Mouse (Mus musculus) MEL (cell line): ENCODE results near the gene Smyd3. TPM values are rescaled to one million over a fixed set of nuclear protein-coding genes. Genes with fewer than 3 reads are reported as not detected.

ENCODE experiments used
- DNase-seq: peaks from one replicate; pipeline ENCODE4 v3.0.0; 2011; ENCODE audit warnings: low read depth, low spot score
- H3K27ac ChIP-seq: 2 replicates; pipeline ENCODE4 v1.5.1; 2012; ENCODE audit warnings: low read depth, mild to moderate bottlenecking, control low read depth, low read length, moderate library complexity; ENCODE audit not compliant: control insufficient read depth
- H3K27me3 ChIP-seq, 2 experiments: fragments of 150-350 bp in 1 of 2; sonication (generic) in 1 of 2; 2 replicates each; pipeline ENCODE4 v1.6.1; 2012; ENCODE audit warnings: low read length in 2 of 2, mild to moderate bottlenecking in 2 of 2, improper control_type of control experiment in 1 of 2, moderate library complexity in 1 of 2; ENCODE audit not compliant: insufficient read depth in 2 of 2, control insufficient read depth in 1 of 2
- H3K36me3 ChIP-seq, 2 experiments: 2 replicates each; pipeline ENCODE4 v1.6.1; 2012 to 2014; ENCODE audit warnings: low read length in 2 of 2, improper control_type of control experiment in 1 of 2, inconsistent platforms in 1 of 2, mild to moderate bottlenecking in 1 of 2; ENCODE audit not compliant: insufficient read depth in 2 of 2, control insufficient read depth in 1 of 2
- H3K4me1 ChIP-seq, 2 experiments: fragments of 150-350 bp in 1 of 2; sonication (generic) in 1 of 2; 2 replicates each; pipeline ENCODE4 v1.6.1; 2012; ENCODE audit warnings: low read length in 2 of 2, improper control_type of control experiment in 1 of 2, mild to moderate bottlenecking in 1 of 2; ENCODE audit not compliant: insufficient read depth in 2 of 2, control insufficient read depth in 1 of 2
- H3K4me3 ChIP-seq, 2 experiments: fragments of 150-350 bp in 1 of 2; sonication (generic) in 1 of 2; 2 replicates each; pipeline ENCODE4 v1.5.1; 2012; ENCODE audit warnings: low read depth in 2 of 2, low read length in 2 of 2, mild to moderate bottlenecking in 2 of 2, moderate library complexity in 2 of 2, control low read depth in 1 of 2, improper control_type of control experiment in 1 of 2; ENCODE audit not compliant: control insufficient read depth in 1 of 2, insufficient read depth in 1 of 2
- H3K79me2 ChIP-seq: 2 replicates; pipeline ENCODE4 v1.6.1; 2012; ENCODE audit warnings: mild to moderate bottlenecking, low read length, moderate library complexity; ENCODE audit not compliant: control insufficient read depth, poor library complexity, insufficient read depth
- H3K9ac ChIP-seq: 2 replicates; pipeline ENCODE4 v1.6.1; 2012; ENCODE audit warnings: low read depth, mild to moderate bottlenecking, control low read depth, low read length, moderate library complexity; ENCODE audit not compliant: control insufficient read depth, poor library complexity, severe bottlenecking
- H3K9me3 ChIP-seq: fragments of 150-350 bp; sonication (generic); replicated peaks from 2 replicates; pipeline ENCODE4 v1.6.1; 2012; ENCODE audit warnings: mild to moderate bottlenecking, low read length, improper control_type of control experiment, moderate library complexity; ENCODE audit not compliant: insufficient read depth
- CHD1 ChIP-seq: IDR thresholded peaks from 2 replicates; pipeline ENCODE4 v1.6.1; 2012; ENCODE audit warnings: low read depth, mild to moderate bottlenecking, inconsistent platforms, low read length, improper control_type of control experiment
- CHD2 ChIP-seq: IDR thresholded peaks from 2 replicates; pipeline ENCODE4 v1.6.1; 2011; ENCODE audit warnings: low read length, improper control_type of control experiment
- CTCF ChIP-seq, 3 experiments: IDR thresholded peaks in 2 of 3; conservative IDR thresholded peaks in 1 of 3; 2 replicates each; pipeline ENCODE4 v1.5.1; 2011 to 2012; ENCODE audit warnings: low read length in 3 of 3, low read depth in 2 of 3, mild to moderate bottlenecking in 2 of 3, improper control_type of control experiment in 1 of 3, inconsistent platforms in 1 of 3, mixed read lengths in 1 of 3, moderate library complexity in 1 of 3; ENCODE audit not compliant: control insufficient read depth in 1 of 3, insufficient read depth in 1 of 3, poor library complexity in 1 of 3, severe bottlenecking in 1 of 3
- ELF1 ChIP-seq: IDR thresholded peaks from 2 replicates; pipeline ENCODE4 v1.6.1; 2014; ENCODE audit warnings: low read depth, mild to moderate bottlenecking, inconsistent platforms, low read length, improper control_type of control experiment, moderate library complexity
- EP300 ChIP-seq, 2 experiments: IDR thresholded peaks; 2 replicates each; pipeline ENCODE4 v1.6.1; 2011; ENCODE audit warnings: improper control_type of control experiment in 2 of 2, low read length in 2 of 2, low read depth in 1 of 2, mild to moderate bottlenecking in 1 of 2
- ETS1 ChIP-seq: IDR thresholded peaks from 2 replicates; pipeline ENCODE4 v1.6.1; 2012; ENCODE audit warnings: low read depth, mild to moderate bottlenecking, inconsistent platforms, low read length, improper control_type of control experiment, moderate library complexity
- GABPA ChIP-seq: IDR thresholded peaks from 2 replicates; pipeline ENCODE4 v1.6.1; 2012; ENCODE audit warnings: low read depth, mild to moderate bottlenecking, inconsistent platforms, low read length, improper control_type of control experiment, moderate library complexity
- HCFC1 ChIP-seq: IDR thresholded peaks from 2 replicates; pipeline ENCODE4 v1.6.1; 2012; ENCODE audit warnings: low read depth, mild to moderate bottlenecking, inconsistent platforms, low read length, improper control_type of control experiment, moderate library complexity
- JUND ChIP-seq: IDR thresholded peaks from 2 replicates; pipeline ENCODE4 v1.6.1; 2011; ENCODE audit warnings: low read depth, mild to moderate bottlenecking, improper control_type of control experiment, low read length
- KAT2A ChIP-seq: conservative IDR thresholded peaks from 2 replicates; pipeline ENCODE4 v1.6.1; 2012; ENCODE audit warnings: low read depth, low read length, improper control_type of control experiment, inconsistent platforms
- MAX ChIP-seq: IDR thresholded peaks from 2 replicates; pipeline ENCODE4 v1.6.1; 2011; ENCODE audit warnings: low read length, improper control_type of control experiment
- MAZ ChIP-seq: IDR thresholded peaks from 2 replicates; pipeline ENCODE4 v1.6.1; 2012; ENCODE audit warnings: low read depth, mild to moderate bottlenecking, inconsistent platforms, low read length, improper control_type of control experiment
- MEF2A ChIP-seq: IDR thresholded peaks from 2 replicates; pipeline ENCODE4 v1.6.1; 2014; ENCODE audit warnings: low read depth, mild to moderate bottlenecking, inconsistent platforms, low read length, improper control_type of control experiment; ENCODE audit not compliant: poor library complexity, insufficient replicate concordance, severe bottlenecking; ENCODE audit errors: extremely low read depth
- MYB ChIP-seq: IDR thresholded peaks from 2 replicates; pipeline ENCODE4 v1.6.1; 2011; ENCODE audit warnings: mild to moderate bottlenecking, low read depth, low read length, improper control_type of control experiment
- NELFE ChIP-seq: IDR thresholded peaks from 2 replicates; pipeline ENCODE4 v1.6.1; 2011; ENCODE audit warnings: low read depth, low read length, improper control_type of control experiment
- NRF1 ChIP-seq: IDR thresholded peaks from 2 replicates; pipeline ENCODE4 v1.6.1; 2014; ENCODE audit warnings: low read depth, mild to moderate bottlenecking, inconsistent platforms, low read length, improper control_type of control experiment, moderate library complexity; ENCODE audit not compliant: poor library complexity, insufficient read depth, severe bottlenecking
- POLR2A ChIP-seq, 2 experiments: IDR thresholded peaks; 2 replicates each; pipeline ENCODE4 v1.6.1; 2011 to 2012; ENCODE audit warnings: low read length in 2 of 2, mild to moderate bottlenecking in 2 of 2, control low read depth in 1 of 2, improper control_type of control experiment in 1 of 2, low read depth in 1 of 2, moderate library complexity in 1 of 2; ENCODE audit not compliant: control insufficient read depth in 1 of 2, insufficient read depth in 1 of 2, poor library complexity in 1 of 2
- POLR2AphosphoS2 ChIP-seq: IDR thresholded peaks from 2 replicates; pipeline ENCODE4 v1.6.1; 2011; ENCODE audit warnings: low read length, improper control_type of control experiment
- RAD21 ChIP-seq: IDR thresholded peaks from 2 replicates; pipeline ENCODE4 v1.6.1; 2011; ENCODE audit warnings: mild to moderate bottlenecking, low read depth, low read length, improper control_type of control experiment
- SMC3 ChIP-seq: IDR thresholded peaks from 2 replicates; pipeline ENCODE4 v1.6.1; 2011; ENCODE audit warnings: low read depth, low read length, improper control_type of control experiment
- TAL1 ChIP-seq: IDR thresholded peaks from 2 replicates; pipeline ENCODE4 v1.6.1; 2012; ENCODE audit warnings: mild to moderate bottlenecking, inconsistent platforms, low read length, moderate library complexity, mixed read lengths
- TBP ChIP-seq: IDR thresholded peaks from 2 replicates; pipeline ENCODE4 v1.8.0; 2011; ENCODE audit warnings: low read depth, low read length, improper control_type of control experiment
- TCF12 ChIP-seq: IDR thresholded peaks from 2 replicates; pipeline ENCODE4 v1.6.1; 2014; ENCODE audit warnings: low read depth, mild to moderate bottlenecking, inconsistent platforms, low read length, improper control_type of control experiment, moderate library complexity
- UBTF ChIP-seq: IDR thresholded peaks from 2 replicates; pipeline ENCODE4 v1.6.1; 2012; ENCODE audit warnings: low read depth, mild to moderate bottlenecking, inconsistent platforms, low read length, improper control_type of control experiment, moderate library complexity, borderline replicate concordance; ENCODE audit not compliant: insufficient read depth
- ZC3H11A ChIP-seq: IDR thresholded peaks from 2 replicates; pipeline ENCODE4 v1.6.1; 2012; ENCODE audit warnings: low read depth, mild to moderate bottlenecking, inconsistent platforms, low read length, improper control_type of control experiment
- ZKSCAN1 ChIP-seq: IDR thresholded peaks from 2 replicates; pipeline ENCODE4 v1.6.1; 2012; ENCODE audit warnings: low read depth, mild to moderate bottlenecking, inconsistent platforms, low read length, improper control_type of control experiment, moderate library complexity
- polyA plus RNA-seq, 2 experiments: library from polyadenylated mRNA; stranded (reverse) in 1 of 2; unstranded in 1 of 2; fragments of >175 nt in 1 of 2; fragments of >200 nt in 1 of 2; gene quantifications; 2 replicates each; pipeline versions ENCODE4 v1.2.1 to v1.2.4; 2012; ENCODE audit warnings: low replicate concordance in 2 of 2, low read depth in 1 of 2; ENCODE audit not compliant: insufficient read length in 2 of 2, insufficient read depth in 1 of 2, missing spikeins in 1 of 2
- total RNA-seq: library from RNA; depleted of rRNA; stranded (reverse); fragments of 300-350 nt; gene quantifications from 2 replicates; pipeline ENCODE4 v1.2.3, GENCODE M21; 2012

Smyd3 gene
- total and polyA plus RNA-seq, 3 experiments, result 13.3 to 18.2 TPM; not detected in 1

DNA sequence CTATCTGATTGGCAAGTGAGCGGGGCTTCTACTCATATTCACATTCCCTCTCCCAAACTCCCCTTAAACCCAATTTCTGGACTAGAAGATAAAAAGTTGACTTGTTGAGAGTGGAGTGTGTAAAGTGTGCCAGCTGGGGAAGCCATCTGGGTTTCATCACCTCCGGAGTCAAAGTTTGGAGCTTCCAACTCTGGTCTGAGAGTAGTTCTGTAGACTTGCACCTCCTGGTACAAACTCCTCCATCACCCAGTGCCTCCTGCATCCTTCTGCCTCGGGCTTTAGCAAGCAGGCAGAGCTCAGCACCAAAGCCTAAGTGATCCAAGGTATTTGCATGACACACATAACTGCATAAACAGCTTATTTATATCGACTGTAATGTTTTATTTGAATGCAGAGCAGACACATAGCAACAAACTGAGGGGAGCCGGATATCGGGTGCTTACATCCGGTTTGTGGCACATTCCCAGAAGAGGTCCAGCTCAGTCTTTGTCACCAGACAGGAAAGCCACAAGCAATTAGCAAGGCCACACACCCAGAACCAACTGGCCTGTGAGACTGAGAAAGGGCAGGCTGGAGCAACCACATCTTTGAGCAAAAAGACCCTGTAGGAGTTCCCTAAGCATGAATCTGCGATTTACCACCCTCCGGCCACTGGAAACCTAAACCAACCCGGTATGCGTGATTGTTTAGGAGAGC is 319.9 kb downstream of the Smyd3 start:
- Histone ChIP-seq H3K9me3 (no peaks in the 10 kb centered on the region), H3K27me3 (no peaks in the 10 kb centered on the region), H3K9ac (no peak overlapping the region), H3K36me3 (no peaks in the 10 kb centered on the region), H3K4me3 (no peak overlapping the region), H3K79me2 (no peaks in the 10 kb centered on the region), H3K4me1 (no peaks in the 10 kb centered on the region), H3K27ac (no peak overlapping the region)
- no peak for DNase-seq
- TF ChIP-seq HCFC1, result no peak
- no peak for TF ChIP-seq KAT2A
- TF ChIP-seq TAL1, result no peak
- TF ChIP-seq EP300 (IDR thresholded peaks at IDR 0.05; ENCODE audit: low read depth in 1 of 2, low read length in 2 of 2), result no peak
- no peak for TF ChIP-seq CHD1

DNA sequence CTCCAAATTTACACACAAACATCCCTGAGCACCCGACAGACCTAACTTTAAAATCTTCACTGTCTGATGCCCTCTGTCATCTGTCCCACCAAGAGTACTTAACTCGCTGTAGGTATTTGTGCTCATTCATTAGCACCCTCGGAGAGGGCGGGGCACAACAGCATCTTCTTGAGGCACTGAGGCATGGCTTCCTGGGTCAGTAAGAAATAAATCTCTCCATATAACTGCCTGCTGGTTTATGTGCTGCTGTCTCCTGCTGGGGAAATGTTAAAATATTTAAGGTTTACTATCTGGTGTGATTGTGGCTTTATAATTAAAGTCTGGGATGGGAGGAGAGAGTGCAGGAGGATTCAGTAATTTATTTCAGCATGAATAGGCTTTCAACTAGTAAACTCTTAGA is 320.7 kb downstream of the Smyd3 start:
- no peak for TF ChIP-seq GABPA
- TF ChIP-seq, all 39 proteins: peak for 0
- DNase-seq, result no peak
- Histone ChIP-seq H3K27me3 (no peaks in the 10 kb centered on the region), H3K4me3 (no peak overlapping the region), H3K9ac (no peak overlapping the region), H3K9me3 (no peaks in the 10 kb centered on the region), H3K27ac (no peak overlapping the region), H3K4me1 (no peaks in the 10 kb centered on the region), H3K36me3 (no peaks in the 10 kb centered on the region), H3K79me2 (no peaks in the 10 kb centered on the region)

DNA sequence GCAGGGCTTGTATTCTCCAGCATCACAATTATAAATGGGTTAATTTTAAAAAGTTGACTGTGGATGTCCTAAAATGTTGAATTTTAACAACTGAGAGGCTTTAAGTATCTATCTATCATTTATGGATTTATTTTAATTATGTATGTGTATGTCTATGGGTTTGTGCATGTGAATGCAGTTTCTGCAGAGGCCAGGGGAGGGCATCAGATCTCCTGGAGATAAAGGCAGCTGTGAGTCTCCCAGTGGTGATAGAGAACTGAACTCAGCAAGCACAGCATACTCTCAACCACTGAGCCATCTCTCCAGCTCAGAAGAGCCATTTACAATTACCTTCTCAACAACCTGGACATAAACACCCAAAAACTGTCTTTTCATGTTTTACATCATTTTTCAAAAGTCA is 321.4 kb downstream of the Smyd3 start:
- no peaks in the 10 kb centered on the region for H3K36me3 ChIP-seq
- H3K4me3 ChIP-seq, result no peak overlapping the region
- no peaks in the 10 kb centered on the region for H3K27me3 ChIP-seq
- H3K27ac ChIP-seq, result no peak overlapping the region
- H3K4me1 ChIP-seq, result no peaks in the 10 kb centered on the region
- no peaks in the 10 kb centered on the region for H3K79me2 ChIP-seq
- H3K9ac ChIP-seq, result no peak overlapping the region
- peak; percentile 22 for DNase-seq
- H3K9me3 ChIP-seq, result no peaks in the 10 kb centered on the region
- no peak for TF ChIP-seq TAL1
- TF ChIP-seq SMC3, result peak; percentile 46
- no peak for TF ChIP-seq EP300 (IDR thresholded peaks at IDR 0.05; ENCODE audit: low read depth in 1 of 2, low read length in 2 of 2)
- TF ChIP-seq TBP, result no peak
- TF ChIP-seq CTCF (IDR thresholded peaks at IDR 0.05 in 2 of 3, conservative IDR thresholded peaks at IDR 0.05 in 1 of 3; ENCODE audit: control insufficient read depth in 1 of 3, insufficient read depth in 1 of 3, low read depth in 2 of 3, low read length in 3 of 3, poor library complexity in 1 of 3, severe bottlenecking in 1 of 3), result peak; percentile 9 to 49 (median 35); a peak in 5 of 6 replicates
- TF ChIP-seq POLR2AphosphoS2, result no peak
- TF ChIP-seq ZC3H11A, result no peak
- no peak for TF ChIP-seq CHD1
- TF ChIP-seq GABPA, result no peak
- TF ChIP-seq POLR2A (IDR thresholded peaks at IDR 0.05; ENCODE audit: control insufficient read depth in 1 of 2, insufficient read depth in 1 of 2, low read depth in 1 of 2, low read length in 2 of 2, poor library complexity in 1 of 2), result no peak
- no peak for TF ChIP-seq ZKSCAN1
- no peak for TF ChIP-seq NELFE
- TF ChIP-seq NRF1, result no peak
- no peak for TF ChIP-seq HCFC1
- peak; percentile 37 for TF ChIP-seq RAD21
- TF ChIP-seq TCF12, result no peak
- no peak for TF ChIP-seq CHD2
- TF ChIP-seq ELF1, result no peak
- TF ChIP-seq MAZ, result no peak
- no peak for TF ChIP-seq MEF2A
- TF ChIP-seq JUND, result no peak
- no peak for TF ChIP-seq MYB
- no peak for TF ChIP-seq UBTF
- TF ChIP-seq MAX, result no peak
- no peak for TF ChIP-seq ETS1
